Mouse (Mus musculus) lung, postnatal 25 days (tissue): ENCODE results near the gene Prkcz.
"Not testable (repeated sequence)": the region's sequence is repeated elsewhere in the genome, so short reads cannot be mapped to it uniquely, and the experiment has no call there.

ENCODE experiments used
- DNase-seq: peaks from one replicate; pipeline ENCODE4 v3.0.0; 2022; ENCODE audit warnings: low spot score

Gene Prkcz

DNA sequence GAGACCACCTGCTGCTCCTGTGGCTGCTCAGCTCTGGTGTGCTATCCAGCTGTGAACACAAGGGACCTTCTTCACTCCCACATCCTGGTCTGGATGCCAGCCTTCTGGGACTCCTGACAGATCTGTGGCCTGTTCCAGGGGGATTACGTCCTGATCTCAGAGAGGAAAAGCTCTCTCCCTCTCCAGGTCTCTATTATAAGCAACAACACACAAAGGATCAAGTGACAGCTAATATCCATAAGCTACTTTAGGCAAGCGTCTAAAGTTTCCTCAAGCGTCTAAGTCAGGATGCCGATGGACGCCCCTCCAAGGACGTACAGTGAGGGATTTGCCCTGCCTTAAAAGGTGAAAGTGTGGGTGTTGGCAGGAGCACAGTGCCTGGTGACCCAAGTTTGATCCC, 78.9 kb downstream of the Prkcz start:
- DNase-seq, result no peak

DNA sequence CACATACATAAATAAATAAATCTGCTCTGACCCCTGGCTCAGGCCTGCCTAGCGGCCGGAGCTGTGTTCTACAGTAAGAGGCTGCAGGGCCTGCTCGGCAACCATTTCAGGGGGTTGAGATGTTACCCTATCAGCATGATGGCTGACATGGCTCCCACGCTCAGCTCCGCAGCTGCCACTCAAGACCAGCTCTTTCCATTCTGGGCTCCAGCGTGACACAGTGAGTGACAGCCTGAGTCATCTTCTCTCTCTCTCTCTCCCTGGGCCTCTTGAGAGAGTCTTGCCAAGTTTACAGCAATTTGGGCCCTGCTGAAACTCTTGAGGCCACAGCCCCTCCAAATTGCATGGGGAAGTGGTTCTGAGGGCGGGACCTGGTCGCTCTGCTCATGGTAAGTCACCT, 79.5 kb downstream of the Prkcz start:
- DNase-seq, result no peak

DNA sequence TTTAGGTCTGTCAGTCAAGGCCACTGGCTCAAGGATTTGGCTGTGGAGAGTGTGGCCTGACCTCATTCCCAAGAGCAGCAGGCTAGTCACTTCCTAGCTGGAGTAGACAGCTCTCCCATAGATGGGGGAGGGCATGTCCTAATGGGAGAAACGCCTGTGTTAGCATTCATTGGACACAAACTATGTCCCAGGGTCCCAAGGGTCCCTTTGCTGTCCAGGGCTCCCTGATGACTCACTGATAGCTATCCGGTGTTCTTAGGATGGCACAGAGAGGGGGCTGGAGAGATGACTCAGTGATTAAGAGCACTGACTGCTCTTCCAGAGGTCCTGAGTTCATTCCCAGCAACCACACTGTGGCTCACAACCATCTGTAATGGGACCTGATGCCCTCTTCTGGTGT, 79.9 kb downstream of the Prkcz start:
- no peak for DNase-seq

DNA sequence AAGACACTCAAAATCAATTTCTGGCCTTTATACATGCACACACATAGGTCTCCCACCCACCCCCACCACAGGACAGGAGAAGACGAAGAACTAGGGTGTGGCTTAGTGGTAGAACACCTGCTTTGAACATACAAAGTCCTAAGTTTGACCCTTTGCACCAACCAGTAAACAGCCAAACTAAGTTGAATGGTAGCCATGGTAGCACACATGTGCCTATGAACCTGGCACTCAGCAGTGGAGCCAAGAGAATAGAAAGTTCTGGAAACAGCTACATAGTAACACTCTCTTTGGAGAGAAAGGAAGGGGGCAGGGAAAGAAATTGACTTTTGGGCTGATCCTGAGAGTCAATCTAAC, 80.4 kb downstream of the Prkcz start:
- no peak for DNase-seq

DNA sequence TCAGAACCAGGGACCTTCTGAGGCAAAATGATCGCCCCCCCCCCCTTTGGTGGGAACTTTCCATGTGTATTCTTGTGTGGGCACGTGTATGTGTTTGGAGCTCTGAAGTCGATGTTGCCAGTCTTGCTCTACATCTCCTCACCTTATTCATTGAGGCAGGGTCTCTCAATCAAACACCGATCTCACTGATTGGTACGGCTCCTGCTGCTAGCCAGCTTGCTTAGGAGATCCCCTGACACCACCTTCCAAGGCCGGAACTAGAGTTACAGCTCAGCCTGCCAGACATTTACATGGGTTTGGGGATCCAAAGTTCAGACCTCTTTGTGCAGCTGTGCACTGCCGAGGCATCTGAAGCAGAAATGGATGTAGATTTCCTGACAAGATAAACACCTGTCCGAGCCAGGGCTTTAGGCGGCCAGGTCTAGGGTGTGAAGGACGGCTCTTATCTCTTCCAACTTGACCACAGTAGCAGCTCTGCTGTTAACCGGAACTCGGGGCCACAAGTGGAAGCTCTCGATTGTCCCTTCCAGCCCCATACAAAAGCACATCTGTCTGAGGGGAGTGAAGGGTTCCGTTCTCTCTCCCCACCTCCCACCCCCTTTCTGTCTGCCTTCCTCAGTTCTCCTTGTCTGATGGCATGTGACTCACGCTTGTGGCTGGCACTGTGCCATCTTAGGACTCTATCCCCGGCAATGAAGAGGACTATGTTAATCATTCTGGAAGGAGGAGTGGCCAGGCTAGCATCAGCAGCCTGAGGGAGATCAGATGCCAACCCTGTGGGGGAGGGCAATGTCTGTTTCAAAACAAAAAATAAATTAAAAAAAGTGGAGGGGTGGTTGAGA, 81.0 kb downstream of the Prkcz start:
- DNase-seq, result no peak

DNA sequence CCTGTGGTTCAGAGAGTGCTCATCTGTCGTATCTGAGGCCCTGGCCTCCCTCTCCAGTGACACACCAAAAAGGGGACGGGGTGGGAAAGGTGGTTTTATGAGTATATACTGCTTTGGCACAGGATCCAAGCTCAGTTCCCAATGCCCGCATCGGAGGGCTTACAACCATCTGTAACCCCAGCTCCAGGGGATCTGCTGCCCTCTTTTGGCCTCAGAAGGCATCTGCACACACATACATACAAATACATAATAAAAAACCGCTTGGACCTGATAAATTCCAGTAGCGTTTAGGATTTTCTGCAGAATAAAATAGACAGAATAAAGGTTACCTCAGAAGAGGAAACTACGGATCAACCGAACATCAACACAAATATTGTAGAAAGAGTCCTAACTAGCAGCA, 82.1 kb downstream of the Prkcz start:
- no peak for DNase-seq

DNA sequence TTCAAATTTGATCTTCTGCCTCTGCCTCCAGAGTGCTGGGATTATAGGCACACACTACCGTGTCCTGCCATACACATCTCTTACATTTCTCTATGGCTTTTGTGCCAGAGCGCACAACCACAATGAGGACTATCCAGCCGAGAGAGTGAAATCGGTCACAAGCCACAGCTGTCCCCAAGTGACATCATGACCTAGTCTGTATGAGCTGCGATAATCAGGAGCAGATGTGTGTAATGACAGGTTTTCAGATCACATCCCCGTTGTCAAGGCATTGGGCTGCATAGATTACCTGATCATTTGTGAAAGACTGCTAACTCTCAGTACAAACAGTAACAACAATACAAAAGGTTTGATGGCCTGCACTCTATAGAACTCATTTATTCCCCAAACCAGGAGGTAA, 83.2 kb downstream of the Prkcz start:
- no peak for DNase-seq

DNA sequence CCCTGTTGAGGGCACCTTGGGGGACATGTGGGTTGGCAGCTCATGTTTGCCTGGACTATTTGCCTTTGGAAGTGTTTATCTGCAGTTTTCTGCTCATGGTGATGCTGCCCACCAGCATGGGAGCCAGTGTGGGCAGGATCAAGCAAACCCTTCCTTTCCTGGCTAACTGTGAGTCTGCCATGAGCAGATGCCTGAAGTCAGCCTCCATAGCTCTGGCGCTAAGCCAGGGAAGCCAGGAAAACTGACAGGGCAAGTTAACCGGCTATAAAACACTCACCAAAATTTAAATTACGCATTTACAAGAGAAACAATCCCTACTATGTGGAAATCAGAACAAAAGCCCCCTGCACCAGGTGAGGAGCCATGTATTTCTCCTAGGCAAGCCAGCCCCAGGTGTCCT, 86.3 kb downstream of the Prkcz start:
- DNase-seq, result no peak

DNA sequence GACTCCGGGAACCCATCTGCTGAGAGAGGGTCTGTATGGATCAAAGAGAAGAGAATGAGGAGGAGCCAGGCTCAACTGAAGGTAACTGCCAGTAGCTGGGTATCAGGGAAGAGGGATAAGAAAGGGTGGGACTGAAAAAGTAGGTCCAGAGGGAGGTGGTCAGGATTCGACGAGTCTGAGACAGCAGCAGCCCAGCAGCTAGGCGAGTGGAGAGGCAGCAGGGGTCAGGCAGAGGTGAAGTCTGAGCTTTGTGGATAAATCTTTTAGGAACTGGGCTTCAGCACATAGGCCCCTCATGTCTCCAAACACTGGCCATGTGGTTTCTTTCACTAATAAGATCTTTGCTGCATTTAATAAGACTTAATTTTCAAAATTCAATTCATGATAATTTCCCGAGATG, 86.7 kb downstream of the Prkcz start:
- no peak for DNase-seq

DNA sequence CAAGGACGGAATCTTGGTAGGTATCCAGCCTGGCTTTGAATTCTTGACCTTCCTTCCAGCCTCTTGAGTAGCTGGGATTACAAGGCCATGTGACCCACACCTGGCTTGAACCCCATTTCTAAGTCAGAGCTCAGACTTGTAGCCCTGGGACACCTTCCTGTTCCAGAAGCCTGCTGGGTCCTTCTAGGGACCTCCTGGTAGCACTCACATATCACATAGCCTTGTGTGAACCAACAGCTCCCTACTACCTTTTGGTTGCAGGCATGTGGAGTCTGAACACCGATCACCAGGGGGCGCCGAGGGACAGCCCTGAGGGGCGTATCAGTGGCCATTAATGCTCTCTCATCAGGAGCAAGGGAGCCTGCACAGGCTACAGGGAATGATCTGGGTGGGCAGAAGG, 92.8 kb downstream of the Prkcz start:
- peak; percentile 66 for DNase-seq

DNA sequence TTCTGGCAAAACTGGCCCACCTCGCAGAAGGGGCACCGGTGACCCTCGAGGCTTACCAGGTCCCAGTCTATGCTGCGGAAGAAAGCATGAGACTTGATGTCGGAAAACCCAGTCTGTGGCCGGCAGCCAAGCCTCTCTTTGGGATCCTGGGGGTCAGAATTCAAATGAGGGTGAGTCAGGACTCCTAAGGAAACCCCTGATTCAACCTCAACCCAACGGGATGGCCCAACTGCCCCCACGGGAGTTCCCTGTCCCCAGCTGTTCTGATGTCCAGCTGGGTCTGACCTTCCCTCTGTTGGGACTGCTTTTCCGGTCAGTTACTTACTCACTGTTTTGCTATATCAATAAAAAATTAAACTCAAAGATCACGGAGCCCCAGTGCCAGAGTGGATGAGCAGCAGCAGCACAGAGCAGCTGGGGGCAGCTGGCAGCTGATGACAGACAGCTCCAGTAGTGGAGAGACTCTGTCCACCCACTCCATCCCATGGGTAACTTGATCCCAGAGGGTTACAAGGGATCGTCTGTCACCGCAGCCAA, 93.5 kb downstream of the Prkcz start:
- peak; percentile 24 for DNase-seq

DNA sequence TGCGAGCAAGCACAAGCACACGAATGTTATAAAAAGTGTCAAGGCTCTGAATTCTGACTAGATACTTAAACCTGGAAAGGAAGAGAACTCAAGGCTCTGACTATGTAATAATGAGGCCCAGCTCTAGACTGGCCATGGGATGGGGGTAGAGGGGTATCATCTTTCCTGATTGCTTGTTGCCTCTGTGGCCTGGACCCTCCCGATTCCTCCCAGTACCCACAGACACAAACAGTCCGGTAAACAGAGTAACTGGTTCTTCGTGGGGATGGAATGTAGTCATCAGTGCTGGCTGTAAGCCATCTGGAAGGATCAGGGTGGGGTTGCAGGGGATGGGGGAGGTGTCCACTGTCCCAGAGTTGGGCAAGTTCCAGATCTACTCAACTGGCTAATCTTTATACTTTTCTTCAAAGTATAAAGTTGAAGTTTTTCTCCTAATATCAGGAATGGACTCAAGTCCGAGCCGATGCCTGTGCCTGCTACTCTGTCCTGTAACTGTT, 94.1 kb downstream of the Prkcz start:
- DNase-seq, result no peak

DNA sequence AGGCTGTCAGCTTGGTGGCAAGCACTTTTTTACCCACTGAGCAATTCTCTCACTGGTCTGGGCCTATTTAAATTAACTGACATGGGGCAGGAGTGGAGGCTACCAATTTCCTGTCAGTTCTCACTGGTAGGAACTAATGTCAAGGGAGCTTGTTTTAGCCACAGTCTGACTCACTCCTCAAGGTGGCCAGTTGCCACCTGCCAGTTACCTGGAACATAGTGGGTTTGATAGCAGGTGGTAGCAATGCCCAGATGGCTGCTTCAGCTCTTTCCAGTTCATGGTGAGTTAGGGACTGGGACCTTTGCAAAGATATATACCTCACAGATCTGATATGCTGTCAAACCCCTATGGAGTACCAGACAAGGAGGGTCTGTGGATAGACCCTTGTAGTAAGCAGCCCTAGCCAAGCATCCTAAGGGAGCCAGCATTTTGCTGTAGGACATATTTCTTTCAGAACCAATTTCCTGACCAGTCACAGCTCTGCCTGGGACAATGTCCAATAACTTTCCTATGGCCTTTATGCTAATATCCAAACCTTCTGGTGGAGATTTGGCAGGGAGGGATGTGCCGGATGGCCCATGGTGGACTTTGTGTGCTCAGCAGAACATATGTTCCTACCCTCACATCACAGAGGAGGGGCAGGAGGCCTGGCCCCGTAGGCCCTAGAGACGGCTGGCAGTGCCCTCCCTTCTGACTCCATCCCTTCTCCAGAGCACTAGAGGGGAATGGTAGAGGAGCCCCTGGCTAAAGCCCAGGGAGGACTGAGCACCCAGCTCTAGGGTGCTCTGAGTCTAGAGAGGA, 96.4 kb downstream of the Prkcz start:
- DNase-seq, result no peak

DNA sequence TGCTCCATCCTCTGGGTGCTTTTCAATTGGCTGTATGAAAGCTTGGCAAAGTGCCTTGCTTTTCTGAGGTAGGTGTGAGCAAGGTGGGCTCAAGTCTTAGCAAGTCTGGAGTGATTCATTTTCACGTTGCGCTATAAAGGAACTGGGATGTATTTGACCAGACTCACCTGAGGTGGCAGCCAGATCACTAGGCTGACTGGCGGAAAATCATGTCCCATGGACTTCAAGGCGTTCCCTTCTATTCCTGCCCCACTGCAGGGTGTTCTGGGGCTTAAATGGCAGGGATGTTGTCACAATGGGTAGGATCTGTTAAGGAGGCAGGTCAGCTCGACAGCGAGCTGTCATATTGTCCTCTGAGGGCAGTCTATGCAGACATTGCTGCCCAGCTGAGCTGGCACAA, 108.9 kb downstream of the Prkcz start:
- no peak for DNase-seq

DNA sequence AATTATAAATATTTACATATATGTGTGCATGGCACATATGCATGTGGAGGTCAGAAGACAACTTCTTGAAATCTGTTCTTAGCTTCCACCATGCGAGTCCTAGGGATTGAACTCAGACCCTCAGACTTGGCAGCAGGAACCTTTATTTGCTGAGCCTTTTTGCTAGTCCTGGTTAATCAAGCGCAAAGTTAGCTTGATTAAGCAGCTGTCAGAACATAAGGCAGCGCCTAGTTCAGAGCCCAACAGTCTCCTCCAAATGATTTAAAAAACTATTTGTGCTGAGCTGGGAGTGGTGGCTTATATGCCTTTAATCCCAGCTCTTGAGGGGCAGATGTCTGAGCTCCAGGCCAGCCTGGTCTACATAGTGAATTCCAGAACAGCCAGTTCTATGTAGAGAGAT, 110.0 kb downstream of the Prkcz start:
- no peak for DNase-seq

DNA sequence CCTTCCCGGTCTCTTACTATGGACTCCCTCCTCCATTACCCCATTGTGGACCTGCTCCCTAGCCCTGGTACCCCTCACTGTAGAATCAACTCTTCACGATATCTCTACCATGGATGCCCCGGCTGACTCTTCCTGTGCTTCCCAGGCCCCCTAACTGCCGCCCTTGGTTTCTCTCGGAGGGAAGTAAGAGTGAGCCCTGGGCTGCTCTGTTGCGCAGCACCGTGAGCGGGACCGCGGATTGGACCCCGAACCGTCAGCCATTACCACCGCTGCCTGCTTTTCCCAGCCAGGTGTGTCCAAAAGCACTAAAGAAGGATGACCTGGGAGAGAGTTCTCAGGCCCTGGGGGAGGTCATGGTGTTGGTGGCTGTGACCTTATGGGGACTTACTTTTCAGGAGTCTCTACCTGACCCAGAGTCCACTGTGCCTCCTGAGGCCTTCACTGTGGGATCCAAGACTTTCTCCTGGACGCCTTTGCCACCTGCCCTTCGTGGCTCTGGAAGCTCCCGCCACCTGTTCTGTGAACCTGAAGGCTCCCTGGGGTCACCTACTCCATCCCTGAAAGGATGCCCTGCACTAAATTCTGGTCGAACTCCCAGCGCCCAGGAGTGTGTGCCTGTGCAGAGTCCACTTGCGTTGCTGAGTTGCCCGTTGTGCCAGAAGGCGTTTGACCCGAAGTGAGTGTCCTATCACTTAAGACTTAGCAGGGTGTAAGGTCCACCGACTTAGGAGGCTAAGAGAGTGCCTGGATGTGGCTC, 110.6 kb downstream of the Prkcz start:
- no peak for DNase-seq

DNA sequence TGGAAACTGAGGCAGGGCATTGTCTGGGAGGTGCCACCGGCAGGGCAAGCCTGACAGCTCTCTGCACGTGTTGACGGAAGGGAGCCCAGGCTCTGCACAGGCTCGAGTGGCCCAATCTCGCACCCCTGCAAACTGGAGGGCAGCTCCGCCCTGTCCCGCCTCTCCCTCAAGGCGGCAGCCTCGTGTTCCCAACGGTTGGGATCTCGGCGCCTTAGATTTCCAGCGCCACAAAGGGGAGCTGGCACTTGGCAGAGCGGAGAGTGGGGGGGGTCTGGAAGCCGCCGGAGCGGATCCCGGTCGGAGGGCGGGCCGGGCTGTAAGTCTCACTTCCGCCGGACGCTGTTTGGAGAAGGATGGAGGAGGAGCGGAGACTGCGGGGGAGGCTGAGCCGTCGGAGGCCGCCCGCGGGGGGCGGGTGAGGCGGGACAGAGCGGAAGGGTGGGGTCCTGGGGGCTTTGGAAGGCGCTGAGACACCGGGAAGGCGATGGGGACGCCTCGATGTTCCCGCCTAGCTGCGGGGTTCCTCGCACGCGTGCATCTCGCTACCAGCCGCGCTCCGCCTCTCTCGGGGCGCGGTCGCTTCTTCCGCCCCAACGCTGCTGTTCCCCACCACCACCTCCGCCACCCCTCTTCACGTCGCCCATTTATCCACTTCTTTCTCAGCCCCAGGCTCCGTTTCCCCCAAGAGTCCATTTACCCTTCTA, 111.4 kb downstream of the Prkcz start, which contains the start of gene Faap20:
Faap20 (plus strand) TSS at position 155 of the 704 bp plus-strand sequence.
- peak; percentile 93 for DNase-seq

DNA sequence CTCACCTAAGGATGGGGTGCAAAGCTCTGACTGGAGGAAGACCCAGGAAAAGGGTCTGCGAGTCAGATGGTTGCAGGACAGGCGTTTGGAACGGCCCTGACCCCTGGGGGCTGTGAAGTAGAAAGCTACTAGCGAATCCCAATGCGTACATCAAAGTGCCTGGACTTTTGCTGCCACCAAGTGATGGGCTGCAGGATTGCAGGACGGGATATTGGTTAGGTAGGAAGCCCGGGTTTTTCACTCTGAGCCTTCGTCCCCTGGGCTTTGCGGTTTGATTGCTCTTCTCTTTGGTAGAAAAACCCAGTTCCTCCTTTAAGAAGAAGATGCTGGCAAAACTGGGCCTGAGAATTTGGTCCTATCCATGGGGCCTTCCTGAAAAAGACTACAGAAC, 111.9 kb downstream of the Prkcz start:
- DNase-seq, result peak; percentile 95

DNA sequence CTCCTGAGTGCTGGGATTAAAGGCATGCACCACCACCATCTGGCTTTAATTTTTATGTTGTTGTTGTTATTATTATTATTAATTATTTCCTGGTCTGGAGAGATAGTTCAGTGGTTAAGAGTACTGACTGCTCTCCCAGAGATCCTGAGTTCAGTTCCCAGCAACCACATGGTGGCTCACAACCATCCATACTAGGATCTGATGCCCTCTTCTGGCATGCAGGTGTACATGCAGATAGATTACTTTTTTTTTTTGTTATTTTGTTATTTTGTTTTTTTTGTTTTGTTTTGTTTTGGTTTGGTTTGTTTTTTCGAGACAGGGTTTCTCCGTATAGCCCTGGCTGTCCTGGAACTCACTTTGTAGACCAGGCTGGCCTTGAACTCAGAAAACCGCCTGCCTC, 113.1 kb downstream of the Prkcz start:
- not testable (repeated sequence) for DNase-seq

DNA sequence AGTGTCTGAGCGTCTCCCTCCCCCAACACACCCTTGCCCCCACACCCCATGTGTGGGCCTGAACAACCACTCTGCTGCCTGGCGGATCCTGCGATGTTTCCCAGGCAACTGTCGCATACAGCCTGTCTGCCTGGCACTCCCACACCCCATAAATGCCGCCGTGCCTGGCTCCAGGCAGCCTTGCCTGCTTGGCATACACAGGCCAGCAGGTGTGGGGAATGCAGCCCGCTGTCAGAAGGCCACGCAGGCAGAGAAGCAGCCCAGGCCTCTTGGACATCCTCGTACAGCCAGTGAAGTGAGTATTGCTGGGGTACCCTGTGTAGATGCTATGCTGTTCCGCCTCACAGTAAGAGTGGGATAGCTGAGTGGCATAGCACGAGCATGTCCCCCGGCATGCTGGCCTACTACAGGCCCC, 114.5 kb downstream of the Prkcz start:
- DNase-seq, result no peak

DNA sequence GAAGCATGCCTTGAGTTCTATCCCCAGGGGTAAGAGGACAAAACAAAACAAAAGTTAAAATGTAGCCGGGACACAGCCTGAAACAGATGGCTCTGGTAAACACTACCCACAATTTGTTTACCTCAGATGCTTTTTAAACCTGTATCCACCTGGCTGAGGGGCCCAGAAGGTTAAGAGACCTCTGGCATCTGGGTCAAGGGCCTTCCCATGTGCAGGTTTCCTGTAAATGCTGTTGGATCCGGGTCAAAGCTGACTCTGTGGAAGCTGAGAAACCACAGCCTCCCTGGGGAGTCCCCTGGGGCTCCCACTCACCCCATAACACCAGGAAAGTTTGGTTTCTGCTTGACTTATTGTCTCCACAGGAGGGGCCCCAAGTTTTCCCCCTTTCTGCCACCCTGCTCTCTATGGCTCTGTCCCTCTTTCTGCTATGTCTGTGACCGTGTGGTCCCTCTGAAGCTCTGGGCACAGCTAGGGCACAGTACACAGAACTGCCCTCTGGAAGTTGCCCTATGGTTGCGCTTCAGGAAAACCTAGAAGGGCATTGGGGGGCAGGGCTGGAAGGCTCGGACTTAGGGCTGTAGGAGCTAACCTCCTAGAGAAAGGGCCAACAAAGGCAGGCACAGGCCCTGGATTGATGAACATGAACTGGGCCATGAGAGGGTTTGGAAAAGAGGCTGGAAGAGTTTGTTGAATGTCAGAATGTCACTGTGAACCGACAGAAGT, 115.2 kb downstream of the Prkcz start:
- no peak for DNase-seq
